Mouse (Mus musculus) neural tube, embryonic 15.5 days (tissue): Measurements from ENCODE around the gene Gfod2. TPM values are rescaled to one million over a fixed set of nuclear protein-coding genes. Genes with fewer than 3 reads are reported as not detected.

Experiments used
- ATAC-seq: fragments of 200-750 bp; cut with Nextera tagmentation; 2 replicates; pipeline ENCODE4 v1.8.0; 2017; ENCODE audit warnings: mild to moderate bottlenecking, moderate TSS enrichment, moderate library complexity; ENCODE audit not compliant: low FRiP score
- H3K27ac ChIP-seq: fragments of 300-500 bp; sonication (generic); replicated peaks from 2 replicates; pipeline ENCODE4 v1.5.1; 2015; ENCODE audit warnings: mild to moderate bottlenecking, inconsistent platforms
- H3K27me3 ChIP-seq: fragments of 300-500 bp; sonication (generic); replicated peaks from 2 replicates; pipeline ENCODE4 v1.6.1; 2015; ENCODE audit warnings: inconsistent platforms
- H3K36me3 ChIP-seq: fragments of 300-500 bp; sonication (generic); 2 replicates; pipeline ENCODE4 v1.6.1; 2015; ENCODE audit warnings: inconsistent platforms
- H3K4me1 ChIP-seq: fragments of 300-500 bp; sonication (generic); 2 replicates; pipeline ENCODE4 v1.6.1; 2015; ENCODE audit warnings: inconsistent platforms
- H3K4me2 ChIP-seq: fragments of 300-500 bp; sonication (generic); 2 replicates; pipeline ENCODE4 v1.6.1; 2015; ENCODE audit warnings: inconsistent platforms, mild to moderate bottlenecking, moderate library complexity
- H3K4me3 ChIP-seq: fragments of 300-500 bp; sonication (generic); replicated peaks from 2 replicates; pipeline ENCODE4 v1.5.1; 2015; ENCODE audit warnings: mild to moderate bottlenecking, inconsistent platforms
- H3K9ac ChIP-seq: fragments of 300-500 bp; sonication (generic); replicated peaks from 2 replicates; pipeline ENCODE4 v1.6.1; 2015; ENCODE audit warnings: mild to moderate bottlenecking, inconsistent platforms
- H3K9me3 ChIP-seq: fragments of 300-500 bp; sonication (generic); replicated peaks from 2 replicates; pipeline ENCODE4 v1.6.1; 2016; ENCODE audit warnings: inconsistent platforms
- WGBS: fragments of 180-500 bp; shearing (Covaris S2); methylation state at CpG from one replicate; pipeline ENCODE4 v1.1.7; 2015; ENCODE audit warnings: mixed read lengths; 5-methylcytosine and 5-hydroxymethylcytosine counted together
- polyA plus RNA-seq: library from polyadenylated mRNA; unstranded; fragments of >200 nt; fragmentation: Nextera tagmentation; extraction: Ambion mirVana; gene quantifications from 2 replicates; pipeline ENCODE4 v1.2.1, GENCODE M21; 2015

The Gfod2 gene
- polyA plus RNA-seq = 60.5 and 73.8 TPM in 2 replicates

- no peaks in the 10 kb centered on the region for H3K9me3 ChIP-seq
- peak within 1 kb of the TSS; percentile 61 for H3K4me2 ChIP-seq
- H3K9ac ChIP-seq = peak within 1 kb of the TSS; percentile 99
- H3K27ac ChIP-seq = peak within 1 kb of the TSS; percentile 94
- H3K4me1 ChIP-seq = peaks cover 40% of the 10 kb centered on the region
- H3K36me3 ChIP-seq = no peaks in the 10 kb centered on the region
- ATAC-seq = peak; percentile 98
- peak within 1 kb of the TSS; percentile 93 for H3K4me3 ChIP-seq
- WGBS = 3% methylated on average over 57 of the region's 57 CpGs
- no peaks in the 10 kb centered on the region for H3K27me3 ChIP-seq
These were observed at the start of gene Gfod2 for GRCm38 (mm10) chr8:105758277-105759108. Gene Gfod2, minus strand, starts transcription at chr8:105758664.

GRCm38 (mm10) chr8:105807766-105808165, 49.3 kb upstream of the Gfod2 start:
- H3K4me1 ChIP-seq = peaks cover 26% of the 10 kb centered on the region
- 78% methylated on average over 5 of the region's 5 CpGs for WGBS
- ATAC-seq = no peak
- no peak overlapping the region for H3K4me2 ChIP-seq
- H3K9ac ChIP-seq = no peak overlapping the region
- peaks cover 17% of the 10 kb centered on the region for H3K36me3 ChIP-seq
- no peaks in the 10 kb centered on the region for H3K9me3 ChIP-seq
- H3K27ac ChIP-seq = no peak overlapping the region
- H3K27me3 ChIP-seq = no peaks in the 10 kb centered on the region
- no peak overlapping the region for H3K4me3 ChIP-seq

DNA sequence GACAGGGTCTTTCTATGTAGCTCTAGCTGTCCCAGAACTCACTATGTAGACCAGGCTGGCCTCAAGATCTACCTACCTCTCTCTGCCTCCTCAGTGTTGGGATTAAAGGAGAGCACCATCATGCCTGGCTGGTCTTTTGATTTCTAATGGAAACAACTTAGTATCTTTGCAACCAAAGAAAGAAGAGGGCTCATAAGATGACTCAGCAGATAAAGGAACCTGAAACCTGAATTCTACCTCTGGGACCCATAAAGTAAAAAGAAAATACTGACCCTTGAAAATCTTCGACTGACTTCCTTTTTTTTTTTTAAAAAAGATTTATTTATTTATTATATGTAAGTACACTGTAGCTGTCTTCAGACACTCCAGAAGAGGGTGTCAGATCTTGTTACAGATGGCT, 47.5 kb upstream of the Gfod2 start:
- Histone ChIP-seq H3K27ac (no peak overlapping the region), H3K4me2 (no peak overlapping the region), H3K4me1 (peaks cover 17% of the 10 kb centered on the region), H3K27me3 (no peaks in the 10 kb centered on the region), H3K9me3 (no peaks in the 10 kb centered on the region), H3K4me3 (no peak overlapping the region), H3K36me3 (peaks cover 14% of the 10 kb centered on the region), H3K9ac (no peak overlapping the region)
- ATAC-seq = no peak
- 82% methylated on average over 1 of the region's 1 CpGs for WGBS

GRCm38 (mm10) chr8:105805346-105805745, 46.9 kb upstream of the Gfod2 start:
- no peak for ATAC-seq
- H3K4me1 ChIP-seq = peaks cover 17% of the 10 kb centered on the region
- peaks cover 14% of the 10 kb centered on the region for H3K36me3 ChIP-seq
- H3K27me3 ChIP-seq = no peaks in the 10 kb centered on the region
- peak overlapping the region; percentile 2; the same call in 1 of the 2 replicates for H3K27ac ChIP-seq
- no peak overlapping the region for H3K4me3 ChIP-seq
- H3K9ac ChIP-seq = no peak overlapping the region
- no peak overlapping the region for H3K4me2 ChIP-seq
- WGBS = 54% methylated on average over 3 of the region's 3 CpGs
- H3K9me3 ChIP-seq = no peaks in the 10 kb centered on the region

DNA sequence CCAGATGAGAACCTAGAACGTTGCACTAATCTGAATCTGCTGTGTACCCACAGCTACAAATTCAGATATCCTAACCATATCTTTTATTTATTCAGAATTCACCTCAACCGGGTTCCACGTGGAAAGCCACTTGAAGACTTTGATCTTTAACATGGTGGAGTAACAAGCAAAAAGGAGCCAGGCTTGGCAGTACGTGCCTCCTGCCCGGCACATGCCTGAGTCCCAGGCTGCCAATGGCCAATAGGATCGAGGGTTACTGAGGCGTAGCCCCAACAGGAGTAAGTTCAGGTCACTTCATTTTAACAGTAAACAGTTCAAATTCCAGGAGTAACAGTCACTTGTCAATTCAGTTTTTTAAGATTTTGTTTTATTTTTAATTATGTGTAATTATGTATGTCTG, 46.3 kb upstream of the Gfod2 start:
- Histone ChIP-seq H3K4me2 (no peak overlapping the region), H3K27me3 (no peaks in the 10 kb centered on the region), H3K27ac (no peak overlapping the region), H3K36me3 (peaks cover 14% of the 10 kb centered on the region), H3K4me3 (no peak overlapping the region), H3K9ac (no peak overlapping the region), H3K4me1 (peaks cover 17% of the 10 kb centered on the region), H3K9me3 (no peaks in the 10 kb centered on the region)
- ATAC-seq = no peak
- WGBS = 94% methylated on average over 7 of the region's 7 CpGs

- Histone ChIP-seq H3K36me3 (peaks cover 12% of the 10 kb centered on the region), H3K27me3 (no peaks in the 10 kb centered on the region), H3K4me2 (no peak overlapping the region), H3K9me3 (no peaks in the 10 kb centered on the region), H3K9ac (no peak overlapping the region), H3K27ac (no peak overlapping the region), H3K4me1 (peaks cover 15% of the 10 kb centered on the region), H3K4me3 (no peak overlapping the region)
- 90% methylated on average over 6 of the region's 6 CpGs for WGBS
- ATAC-seq = no peak
These were observed 42.9 kb upstream of the Gfod2 start for GRCm38 (mm10) chr8:105801153-105801904.

DNA sequence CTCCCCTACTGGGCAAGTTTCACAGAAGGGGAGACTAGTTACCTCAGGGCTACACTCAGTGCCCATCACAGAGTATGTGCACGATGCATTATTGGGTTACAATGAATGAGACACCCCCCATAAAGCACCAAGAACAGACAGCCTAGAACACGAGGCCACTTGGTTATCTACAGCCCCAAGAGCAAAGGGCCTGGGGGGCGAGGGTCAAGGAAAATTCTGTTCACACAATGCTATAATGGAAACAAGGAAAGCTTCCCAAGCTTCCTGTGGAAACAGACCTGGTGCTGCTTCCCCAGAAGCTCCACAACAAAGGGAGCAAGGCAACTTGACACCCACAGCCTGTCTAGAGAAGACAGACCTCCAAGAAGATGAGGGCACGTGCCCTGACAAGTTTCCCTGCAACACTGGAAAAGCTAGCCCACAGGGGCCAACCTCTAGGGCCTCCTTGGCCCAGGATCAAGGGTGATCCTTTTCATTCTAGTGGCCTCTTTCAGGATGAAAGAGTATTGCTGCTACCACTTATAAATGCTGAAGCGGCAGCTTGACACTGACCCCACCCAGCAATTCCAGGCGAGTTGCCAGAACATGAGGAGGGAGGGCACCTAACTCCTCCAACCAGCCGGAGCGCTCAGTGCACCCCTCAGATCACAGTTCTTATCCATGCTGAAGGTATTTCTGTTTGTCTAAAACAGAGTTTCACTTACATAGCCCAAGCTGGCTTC, 40.8 kb upstream of the Gfod2 start:
- H3K4me2 ChIP-seq = no peak overlapping the region
- H3K4me1 ChIP-seq = peaks cover 8% of the 10 kb centered on the region
- H3K9ac ChIP-seq = no peak overlapping the region
- 55% methylated on average over 8 of the region's 8 CpGs for WGBS
- no peaks in the 10 kb centered on the region for H3K27me3 ChIP-seq
- H3K4me3 ChIP-seq = no peak overlapping the region
- no peaks in the 10 kb centered on the region for H3K9me3 ChIP-seq
- ATAC-seq = no peak; the same call in 1 of the 2 replicates
- 0 out of 2 replicates have a peak, but pooled peaks cover 2% of the 10 kb centered on the region for H3K36me3 ChIP-seq
- no peak overlapping the region for H3K27ac ChIP-seq

GRCm38 (mm10) chr8:105798408-105798807, 39.9 kb upstream of the Gfod2 start:
- WGBS = 94% methylated on average over 5 of the region's 5 CpGs
- no peaks in the 10 kb centered on the region for H3K27me3 ChIP-seq

DNA sequence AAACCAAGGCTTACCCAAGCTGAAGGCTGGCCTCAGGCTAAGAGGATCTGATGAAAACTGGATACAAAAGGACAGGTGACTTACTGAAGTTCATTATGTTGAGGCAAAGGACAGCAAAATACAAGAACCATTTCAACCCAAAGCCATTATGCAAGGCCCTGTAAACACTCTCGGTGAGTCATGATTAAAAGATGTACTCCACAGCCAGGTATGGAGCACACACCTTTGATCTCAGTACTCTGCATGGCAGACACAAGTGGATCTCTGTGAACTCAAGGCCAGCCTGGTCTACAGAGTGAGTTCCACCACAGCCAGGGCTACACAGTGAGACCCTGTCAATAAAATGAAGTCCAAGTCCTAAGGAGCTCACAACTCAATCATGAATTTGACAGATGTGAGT, 37.3 kb upstream of the Gfod2 start:
- no peak for ATAC-seq
- H3K27me3 ChIP-seq = no peaks in the 10 kb centered on the region
- no peaks in the 10 kb centered on the region for H3K9me3 ChIP-seq
- H3K4me2 ChIP-seq = no peak overlapping the region
- H3K9ac ChIP-seq = no peak overlapping the region
- no peak overlapping the region for H3K27ac ChIP-seq
- peaks cover 8% of the 10 kb centered on the region for H3K4me1 ChIP-seq
- H3K36me3 ChIP-seq = no peaks in the 10 kb centered on the region
- no peak overlapping the region for H3K4me3 ChIP-seq
- WGBS = 91% methylated on average over 1 of the region's 1 CpGs

More at GRCm38 (mm10) chr8:105798408-105798807, 39.9 kb upstream of the Gfod2 start:
- Histone ChIP-seq H3K27ac (no peak overlapping the region), H3K4me1 (peaks cover 8% of the 10 kb centered on the region), H3K4me2 (no peak overlapping the region), H3K9me3 (no peaks in the 10 kb centered on the region), H3K4me3 (no peak overlapping the region), H3K9ac (no peak overlapping the region), H3K36me3 (0 out of 2 replicates have a peak, but pooled peaks cover 2% of the 10 kb centered on the region)
- ATAC-seq = no peak

GRCm38 (mm10) chr8:105794009-105794598, 35.6 kb upstream of the Gfod2 start:
- no peak for ATAC-seq
- 83% methylated on average over 3 of the region's 3 CpGs for WGBS

GRCm38 (mm10) chr8:105793331-105793730, 34.9 kb upstream of the Gfod2 start:
- Histone ChIP-seq H3K27ac (no peak overlapping the region), H3K4me1 (0 out of 2 replicates have a peak, but pooled peaks cover 4% of the 10 kb centered on the region), H3K36me3 (no peaks in the 10 kb centered on the region), H3K9me3 (no peaks in the 10 kb centered on the region), H3K4me3 (no peak overlapping the region), H3K27me3 (no peaks in the 10 kb centered on the region), H3K4me2 (no peak overlapping the region), H3K9ac (no peak overlapping the region)
- ATAC-seq = no peak
- WGBS = 90% methylated on average over 1 of the region's 1 CpGs

More at GRCm38 (mm10) chr8:105794009-105794598, 35.6 kb upstream of the Gfod2 start:
- H3K27me3 ChIP-seq = no peaks in the 10 kb centered on the region
- no peak overlapping the region for H3K4me3 ChIP-seq
- peaks cover 7% of the 10 kb centered on the region for H3K4me1 ChIP-seq
- H3K36me3 ChIP-seq = no peaks in the 10 kb centered on the region
- H3K9me3 ChIP-seq = no peaks in the 10 kb centered on the region
- H3K27ac ChIP-seq = no peak overlapping the region
- no peak overlapping the region for H3K4me2 ChIP-seq
- H3K9ac ChIP-seq = no peak overlapping the region
